Mouse (Mus musculus) common myeloid progenitor, adult 5-6 weeks (primary cell): Measurements from ENCODE around the gene Baiap2l2. TPM values are rescaled to one million over a fixed set of nuclear protein-coding genes. Genes with fewer than 3 reads are reported as not detected.

ENCODE experiments used
- ATAC-seq: replicated peaks from 2 replicates; pipeline ENCODE4 v1.8.0; 2016; ENCODE audit warnings: low read depth, mild to moderate bottlenecking, moderate TSS enrichment, inconsistent platforms; ENCODE audit not compliant: poor library complexity, severe bottlenecking
- total RNA-seq: library from RNA; stranded (forward); fragments of 200-1000, 187-1606 nt; gene quantifications from 2 replicates; pipeline ENCODE4 v1.2.3, GENCODE M21; 2017

Baiap2l2 gene
- total RNA-seq, 1 experiment from 2014 or later: not detected

DNA sequence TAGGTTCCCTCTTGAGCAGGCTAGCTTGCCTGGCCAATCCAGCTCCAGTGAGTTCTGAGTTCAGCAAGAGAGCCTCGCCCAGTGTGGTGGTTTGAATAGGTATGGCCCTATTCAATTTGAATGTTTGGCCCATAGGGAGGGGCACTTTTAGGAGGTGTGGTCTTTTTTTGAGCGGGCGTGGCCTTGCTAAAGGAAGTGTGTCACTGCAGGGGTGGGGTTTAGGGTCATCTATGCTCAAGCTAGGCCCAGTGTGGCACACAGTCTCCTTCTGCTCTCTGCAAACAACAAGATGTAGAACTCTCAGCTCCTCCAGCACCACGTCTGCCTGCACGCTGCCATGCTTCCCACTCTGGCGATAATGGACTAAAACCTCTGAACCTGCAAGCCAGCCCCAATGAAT lies 21.6 kb downstream of the Baiap2l2 start:
- ATAC-seq: no peak

DNA sequence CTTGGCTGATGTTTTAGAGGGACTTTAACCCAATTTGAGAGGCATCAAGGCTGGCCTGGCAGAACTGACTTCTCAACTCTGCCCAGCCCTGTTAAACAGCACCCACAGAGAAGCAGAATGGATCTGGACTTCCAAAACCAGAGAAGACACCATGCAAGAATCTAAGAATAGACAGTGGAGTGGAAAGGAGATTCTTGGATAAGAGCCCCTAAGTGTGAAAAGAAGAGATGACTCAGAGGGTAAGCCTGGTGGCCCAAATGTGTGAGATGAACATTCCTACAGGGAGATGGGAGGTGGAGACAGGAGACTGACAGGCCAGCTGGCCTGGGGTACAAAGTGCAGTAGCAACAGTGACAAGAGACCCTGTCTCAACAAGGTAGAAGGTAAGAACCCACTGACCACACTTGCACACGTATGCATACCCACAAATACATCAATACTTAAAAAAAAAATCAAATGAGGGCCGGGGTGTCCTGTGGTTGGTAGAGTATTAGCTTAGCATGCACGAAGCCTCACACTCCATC lies 22.5 kb downstream of the Baiap2l2 start:
- ATAC-seq: no peak

DNA sequence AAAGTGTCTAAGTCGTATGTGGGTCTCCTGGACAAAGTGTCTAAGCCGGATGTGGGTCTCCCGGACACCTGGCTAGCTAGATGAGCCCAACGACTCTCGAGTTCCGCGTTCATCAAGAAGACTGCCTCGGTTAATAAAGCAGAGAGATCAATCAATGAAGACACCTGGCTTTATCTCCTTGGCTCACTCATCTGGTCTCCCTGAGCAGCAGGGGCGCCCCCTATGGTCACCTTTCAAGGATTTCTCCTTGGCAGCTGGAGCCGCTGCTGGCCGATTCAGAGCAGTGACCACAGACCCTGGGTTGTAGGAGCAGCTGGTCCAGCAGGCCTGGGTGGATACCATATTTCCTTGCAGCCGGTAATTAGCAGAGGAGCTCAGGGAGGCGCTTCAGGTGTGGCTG lies 23.0 kb downstream of the Baiap2l2 start:
- ATAC-seq: 0 out of 2 replicates have a peak, but pooled peaks have one; percentile 11

DNA sequence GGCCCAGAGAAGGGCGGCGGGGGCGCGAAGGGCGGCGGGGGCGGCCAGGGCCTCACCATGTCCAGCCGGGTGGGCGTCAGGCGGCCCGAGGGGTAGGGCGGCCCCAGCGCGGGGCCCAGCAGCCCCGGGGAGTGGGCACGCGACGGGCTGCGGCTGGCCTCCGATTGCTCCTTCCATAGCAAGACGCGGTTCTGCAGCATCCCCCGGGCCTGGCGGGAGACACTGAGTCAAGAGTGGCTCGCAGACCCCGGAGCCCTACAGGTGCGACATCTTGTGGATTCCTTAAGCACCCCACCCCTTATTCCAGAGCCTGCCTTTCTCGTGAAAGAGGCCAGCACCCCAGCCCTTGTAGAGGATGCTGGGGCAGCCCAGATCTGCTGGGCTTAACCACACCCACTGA lies 23.6 kb downstream of the Baiap2l2 start:
- ATAC-seq: 0 out of 2 replicates have a peak, but pooled peaks have one; percentile 33

DNA sequence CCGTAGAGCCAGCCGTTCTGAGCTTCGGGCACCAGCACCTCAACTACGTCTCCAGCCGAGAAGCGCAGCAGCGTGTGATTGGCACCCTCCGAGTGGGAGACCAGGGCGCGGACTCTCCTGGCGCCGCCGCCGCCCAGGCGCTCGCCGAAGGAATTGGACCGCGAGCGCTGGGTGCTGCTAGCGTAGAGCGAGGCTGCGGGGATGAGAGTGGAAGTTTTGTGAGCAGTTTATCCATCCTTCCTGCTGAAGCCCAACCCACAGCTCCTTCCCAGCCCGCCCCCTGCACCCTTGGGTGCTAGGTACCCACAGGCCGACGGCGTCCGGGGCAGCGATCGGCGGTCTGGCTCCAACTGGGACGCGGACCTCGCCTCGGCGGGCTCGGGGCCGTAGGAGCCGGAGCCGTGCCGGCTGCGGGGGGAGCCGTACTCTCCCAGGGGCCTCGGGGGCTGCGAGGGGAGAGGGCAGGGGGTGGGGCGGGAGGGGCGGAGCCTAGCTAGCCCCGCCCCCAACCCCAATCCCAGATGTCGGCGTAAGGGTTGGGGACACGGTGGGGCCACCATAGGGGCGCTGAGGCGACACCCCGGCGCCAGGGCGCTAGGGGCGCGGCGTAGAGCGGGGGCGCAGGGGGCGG lies 24.1 kb downstream of the Baiap2l2 start:
- peak; percentile 62 for ATAC-seq

DNA sequence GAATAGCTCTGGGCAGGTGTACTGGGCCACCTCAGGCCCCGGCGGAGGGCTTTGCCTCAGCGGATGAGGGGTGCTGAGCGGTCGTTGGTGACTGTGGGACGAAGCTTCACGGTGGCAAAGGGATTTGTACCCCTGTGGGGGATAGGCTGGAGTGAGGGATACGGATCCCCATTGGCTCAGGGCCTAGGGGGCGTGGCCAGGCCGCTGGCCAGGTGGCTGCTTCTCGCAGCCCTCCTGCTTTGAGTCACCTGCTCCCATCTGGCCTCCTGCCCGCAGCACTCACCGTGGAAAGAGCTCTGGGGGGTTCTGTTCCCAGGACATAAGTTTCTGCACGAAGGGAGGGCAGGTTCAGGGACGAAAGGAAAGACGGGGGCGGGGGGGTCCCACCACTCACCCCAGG lies 26.8 kb downstream of the Baiap2l2 start:
- ATAC-seq: no peak

DNA sequence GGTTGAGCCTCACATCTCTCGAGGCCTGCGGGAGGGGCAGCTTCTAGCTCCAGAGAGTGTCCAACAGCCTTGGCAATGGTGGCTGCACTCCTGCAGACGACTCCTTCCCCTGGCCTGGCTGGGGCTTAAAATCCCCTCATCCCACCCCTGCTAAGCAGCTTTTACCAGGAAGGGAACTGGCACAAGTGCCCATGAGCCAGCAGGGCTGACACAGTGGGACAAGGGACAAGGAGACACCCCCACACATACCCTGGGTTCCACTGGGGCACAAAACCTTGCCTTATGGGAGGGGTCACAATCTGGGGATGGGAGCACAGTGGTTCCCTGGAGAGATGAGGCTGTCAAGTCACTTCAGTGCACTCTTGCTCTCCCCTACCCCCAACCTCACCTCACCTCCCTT lies 30.7 kb downstream of the Baiap2l2 start, which contains the start of gene Slc16a8:
Gene Slc16a8 (minus strand): TSS at position 101 of the 400 bp plus-strand sequence.
- no peak for ATAC-seq

DNA sequence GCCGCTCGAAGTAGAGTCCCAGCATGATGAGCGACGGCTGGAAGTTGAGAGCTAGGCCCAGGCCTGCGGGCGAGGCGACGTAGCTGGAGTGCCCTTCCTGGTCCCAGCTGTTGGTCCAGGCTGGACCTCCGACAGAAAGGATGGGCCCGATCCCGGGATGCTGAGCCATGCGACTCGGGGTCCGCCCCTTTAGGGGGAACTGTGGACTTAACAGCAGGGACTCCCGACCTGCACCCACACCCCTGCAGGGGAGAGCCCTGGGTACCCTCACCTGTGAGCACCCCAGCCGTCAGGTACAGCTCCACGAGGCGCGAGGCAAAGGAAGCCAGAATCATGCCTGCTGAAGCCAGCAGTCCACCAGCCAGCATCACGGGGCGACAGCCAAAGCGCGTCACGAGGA lies 32.8 kb downstream of the Baiap2l2 start:
- 0 out of 2 replicates have a peak, but pooled peaks have one; percentile 23 for ATAC-seq

DNA sequence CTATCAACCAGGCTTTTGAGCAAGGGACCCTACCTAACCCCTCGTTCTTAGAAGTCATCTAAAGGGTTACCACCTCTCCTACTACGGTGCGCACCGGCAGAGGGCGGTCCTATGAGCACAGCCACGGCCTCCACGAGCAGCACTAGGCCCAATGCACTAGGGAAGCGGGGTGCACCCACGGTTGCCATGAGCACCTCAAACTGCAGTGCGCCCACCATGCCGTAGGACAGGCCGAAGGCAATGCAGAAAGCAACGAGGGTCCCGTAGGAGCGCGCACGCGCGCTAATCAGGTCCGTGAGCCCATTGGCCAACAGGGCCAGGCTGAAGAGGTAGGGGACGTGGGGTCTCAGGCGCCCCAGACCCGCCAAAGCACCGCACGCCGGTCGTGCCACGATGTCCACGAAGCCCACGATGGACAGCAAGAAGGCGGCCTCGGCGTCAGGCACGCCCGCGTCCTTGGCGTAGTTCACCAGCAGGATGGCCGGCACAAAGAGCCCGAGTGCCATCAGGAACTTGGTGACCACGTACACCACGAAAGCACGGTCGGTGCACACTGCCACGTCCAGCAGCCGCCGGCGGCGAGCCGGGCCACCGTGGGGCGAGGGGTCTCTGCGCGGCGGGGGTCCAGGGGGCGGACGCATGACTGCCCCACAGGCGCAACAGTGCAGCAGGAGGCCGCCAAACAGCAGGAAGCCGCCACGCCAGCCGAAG lies 33.4 kb downstream of the Baiap2l2 start:
- ATAC-seq: no peak; the same call in 1 of the 2 replicates

DNA sequence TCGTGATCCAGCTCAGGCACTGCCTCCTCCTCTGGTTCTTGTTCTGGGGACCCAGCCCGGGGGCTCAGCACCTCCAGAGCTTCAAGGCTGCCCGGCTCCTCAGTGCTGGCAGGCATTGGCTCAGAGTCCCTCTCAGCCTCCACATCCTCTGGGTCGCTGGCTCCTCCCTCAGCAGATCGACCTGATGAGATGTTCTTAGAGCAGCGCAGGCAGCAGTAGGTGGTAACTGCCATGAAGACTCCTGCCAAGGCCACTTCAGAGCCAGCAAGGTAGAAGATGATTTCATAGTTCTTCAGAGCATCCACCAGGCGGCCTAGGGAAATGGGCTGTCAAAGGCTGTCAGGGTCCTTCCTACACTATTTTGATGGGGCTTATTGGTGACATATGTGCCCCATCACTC lies 34.2 kb downstream of the Baiap2l2 start:
- no peak for ATAC-seq

DNA sequence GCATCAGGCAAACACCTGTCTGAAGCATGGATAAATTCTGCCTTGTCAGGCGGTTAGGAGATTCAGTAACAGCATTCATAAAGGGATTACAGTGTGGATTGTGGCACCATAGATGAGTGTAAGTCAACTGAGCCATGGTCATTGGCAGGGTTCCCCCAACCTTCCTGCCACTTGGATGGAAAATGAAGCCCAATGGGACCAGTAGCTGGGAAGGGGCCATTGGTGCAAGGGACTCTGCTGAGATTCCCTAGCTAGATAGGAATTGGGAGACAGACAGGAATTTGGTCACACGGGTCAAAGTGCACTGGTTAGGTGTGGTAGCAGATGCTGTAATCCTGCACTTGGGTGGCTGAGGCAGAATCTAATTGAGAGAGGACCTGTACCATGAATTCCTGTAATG lies 35.1 kb downstream of the Baiap2l2 start:
- ATAC-seq: no peak

DNA sequence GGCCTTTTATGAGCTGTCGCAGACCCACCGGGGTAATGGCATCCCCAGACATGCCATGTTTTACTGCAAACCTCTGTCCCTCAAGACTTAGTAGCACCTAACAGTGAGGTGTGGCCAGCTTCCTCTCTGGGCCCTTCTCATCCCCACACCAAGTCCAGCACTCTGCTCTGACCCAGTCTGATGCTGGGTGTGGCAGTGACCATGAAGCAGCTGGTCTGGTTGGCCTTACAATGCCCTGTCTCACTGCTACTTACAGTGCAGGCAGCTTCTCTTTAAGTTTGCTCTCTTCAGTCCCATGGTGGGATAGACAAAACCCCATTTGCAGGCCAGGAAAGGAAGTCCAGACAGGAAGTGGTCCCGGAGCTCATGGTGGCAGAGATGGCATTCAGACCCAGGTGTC lies 40.0 kb downstream of the Baiap2l2 start:
- no peak for ATAC-seq

DNA sequence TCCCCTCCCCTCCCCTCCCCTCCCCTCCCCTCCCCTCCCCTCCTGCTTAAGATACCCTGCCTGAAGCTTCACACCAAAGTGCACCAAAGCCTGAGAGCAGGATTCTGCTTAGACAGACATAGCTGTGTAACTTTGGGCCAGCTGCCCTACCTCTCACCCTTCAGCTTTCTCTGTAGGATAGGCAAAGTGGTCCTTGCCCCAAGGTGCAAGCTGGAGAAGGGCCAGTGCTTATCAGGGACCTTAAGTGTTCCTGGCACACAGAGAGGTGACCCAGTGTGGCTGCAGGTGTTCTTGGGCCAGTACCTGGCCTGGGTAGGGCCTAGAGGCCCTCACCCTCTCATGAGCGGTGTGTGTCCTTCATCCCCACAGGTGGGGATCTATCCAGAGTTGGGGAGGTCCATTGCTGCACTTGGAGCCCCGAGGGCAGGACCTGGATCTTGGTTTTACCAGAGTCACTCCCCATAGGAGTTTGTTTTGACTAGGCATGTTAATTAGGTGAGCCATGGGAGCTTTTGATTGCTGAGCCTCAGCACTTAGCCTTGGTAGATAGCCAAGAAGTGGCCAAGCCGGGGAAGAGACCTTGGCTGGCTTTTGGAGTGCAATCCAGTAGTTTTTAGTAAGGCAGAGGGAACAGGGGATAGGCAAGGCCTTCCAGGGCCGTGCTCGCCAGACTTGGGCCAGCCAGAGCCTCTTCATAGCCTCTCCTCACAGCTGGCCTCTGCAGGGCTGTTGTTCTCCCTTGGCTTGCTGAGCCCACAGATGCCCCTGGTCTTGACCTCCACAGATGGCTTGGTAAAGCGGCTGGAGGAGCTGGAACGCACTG lies 41.1 kb downstream of the Baiap2l2 start:
- no peak for ATAC-seq

DNA sequence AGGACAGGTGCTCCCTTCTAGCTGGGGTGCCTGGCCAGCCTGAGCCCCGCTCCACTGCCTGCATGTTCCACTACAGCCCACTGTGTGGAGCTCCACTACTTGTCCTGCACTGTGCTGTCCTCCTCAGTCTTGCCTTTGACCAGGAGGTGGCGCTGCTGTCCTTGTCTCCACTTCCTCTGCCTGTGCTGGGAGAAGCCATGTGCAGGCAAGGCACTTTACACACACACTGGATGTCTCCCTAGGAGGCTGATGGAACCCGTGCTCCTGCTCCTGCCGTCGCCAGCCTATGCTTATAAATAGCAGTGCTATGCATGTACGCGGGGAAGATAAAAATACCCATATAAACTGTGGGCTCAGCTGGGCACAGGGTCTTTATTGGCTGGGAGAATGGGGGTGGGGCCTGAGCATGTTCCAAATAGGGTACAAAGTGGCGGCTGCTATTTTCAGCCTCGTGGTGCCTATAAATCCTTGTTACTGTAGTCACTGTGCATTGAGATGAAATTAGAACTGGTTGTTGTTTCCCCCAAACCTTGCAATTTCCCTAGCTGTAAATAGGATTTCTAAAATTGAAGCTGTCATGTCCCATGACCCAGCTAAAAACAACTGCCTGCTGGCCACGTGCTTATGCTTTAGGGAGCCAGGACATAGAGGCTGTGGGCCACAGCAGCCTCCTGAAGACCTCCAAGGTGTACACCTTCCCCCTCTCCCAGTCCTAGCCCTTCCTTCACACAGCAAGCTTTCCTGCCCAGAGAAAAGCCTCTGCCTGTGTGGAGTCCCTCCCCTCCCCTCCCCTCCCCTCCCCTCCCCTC lies 41.9 kb downstream of the Baiap2l2 start:
- ATAC-seq: peak; percentile 99

DNA sequence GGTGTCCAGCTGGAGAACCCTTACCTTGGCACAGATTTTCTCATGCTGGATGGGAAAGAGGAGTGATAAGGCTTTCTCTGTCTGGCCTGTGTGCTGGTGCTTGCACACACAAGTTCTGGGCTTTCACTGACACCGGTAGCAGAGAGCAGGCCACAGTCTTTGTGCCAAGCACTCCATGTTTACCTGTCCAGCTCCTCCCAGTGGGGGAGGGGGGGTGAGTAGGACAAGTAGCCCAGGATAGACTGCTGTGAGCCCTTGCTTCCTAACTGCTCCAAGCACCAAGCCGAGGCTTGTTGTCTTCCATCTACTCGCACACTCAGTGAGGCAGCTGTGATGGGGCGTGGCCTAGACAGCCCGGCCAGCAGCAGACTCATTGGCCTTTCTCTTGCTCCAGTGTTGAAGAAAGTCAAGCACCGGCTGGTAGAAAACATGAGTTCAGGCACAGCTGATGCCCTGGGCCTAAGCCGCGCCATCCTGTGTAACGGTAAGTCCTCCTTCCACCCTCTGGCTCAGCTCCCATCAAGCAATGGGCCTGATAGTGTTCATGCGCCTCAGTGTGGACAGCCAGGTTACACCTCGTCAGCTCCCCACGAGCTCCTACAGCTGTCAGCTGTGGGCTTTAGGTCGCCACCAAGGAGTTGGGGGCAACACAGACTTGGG lies 42.6 kb downstream of the Baiap2l2 start:
- 0 out of 2 replicates have a peak, but pooled peaks have one; percentile 2 for ATAC-seq

DNA sequence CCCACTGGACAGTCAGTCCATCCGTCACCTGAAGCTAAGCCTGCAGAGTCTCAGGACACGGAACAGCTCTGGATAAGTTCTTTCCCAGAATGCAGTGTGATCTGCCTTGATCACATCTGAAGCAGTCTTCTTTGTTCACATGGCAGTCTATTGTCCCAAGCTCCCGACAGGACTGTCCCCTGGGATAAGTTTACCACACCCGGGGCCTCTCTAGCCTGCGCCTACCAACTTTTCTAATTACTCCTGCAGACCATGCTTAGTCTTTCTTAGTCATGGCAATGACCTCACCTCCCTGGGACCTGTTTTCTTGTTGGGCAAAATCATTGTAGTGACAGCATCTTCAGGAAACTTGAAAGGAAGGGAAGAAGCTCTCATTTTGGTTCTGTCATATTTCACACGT lies 47.3 kb downstream of the Baiap2l2 start:
- ATAC-seq: no peak

DNA sequence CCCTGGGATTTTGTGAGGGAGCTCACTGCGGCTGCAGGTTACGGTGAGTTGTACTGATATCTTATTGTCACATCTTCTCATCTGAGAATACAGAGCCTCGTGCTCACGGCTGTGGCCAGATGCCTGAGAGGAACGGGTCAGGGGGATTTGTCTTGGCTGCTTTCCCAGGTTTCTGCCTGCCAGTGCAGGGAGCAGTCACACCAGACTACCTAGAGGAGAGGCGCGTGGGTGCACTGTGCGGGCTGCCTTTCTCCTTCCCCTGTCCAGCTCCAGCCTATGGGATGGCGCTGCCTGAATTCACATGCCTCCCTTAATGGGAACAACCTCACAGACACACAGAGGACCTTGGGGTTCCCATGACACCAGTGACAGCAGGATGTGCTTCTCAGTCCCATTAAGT lies 50.1 kb downstream of the Baiap2l2 start:
- no peak for ATAC-seq

DNA sequence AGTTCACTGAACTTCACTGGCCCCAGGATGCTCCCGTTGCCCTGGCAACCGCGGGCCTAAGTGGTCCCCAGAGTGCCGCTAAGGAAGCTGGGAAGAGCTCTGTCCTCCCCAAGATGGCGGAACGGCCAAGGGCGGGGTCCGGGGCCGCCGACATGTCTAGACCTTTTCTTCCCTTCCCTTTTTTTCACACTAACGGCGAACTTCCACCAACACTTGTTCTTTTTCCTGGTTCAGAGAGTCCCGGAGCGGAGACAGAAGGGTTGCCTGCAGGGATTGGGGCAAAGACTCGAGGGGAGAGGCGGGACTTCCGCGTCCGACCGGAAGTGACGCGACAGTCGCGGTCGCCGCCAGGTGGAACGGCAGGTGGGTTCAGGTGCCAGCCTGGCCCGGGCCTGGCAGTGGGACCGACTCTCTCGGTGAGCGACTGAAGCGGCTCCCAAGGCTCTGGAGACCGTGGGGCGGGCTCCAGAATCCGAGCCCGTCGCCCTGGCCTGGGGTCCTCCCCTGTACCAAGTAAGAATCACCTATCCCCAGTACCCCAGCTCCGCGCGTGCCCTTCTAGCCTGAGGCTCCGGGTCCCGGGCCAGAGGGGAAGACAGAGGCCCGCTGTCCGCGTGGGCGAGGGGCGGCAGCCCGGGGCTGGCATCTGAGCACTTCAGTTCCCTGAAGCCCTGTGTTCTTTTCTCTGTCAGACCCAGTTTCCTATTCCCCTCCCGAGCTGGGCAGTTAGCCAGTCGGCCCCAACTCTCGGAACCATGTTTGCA lies 56.1 kb downstream of the Baiap2l2 start, which contains the start of the genes Pick1 and Gm49486:
Gene Pick1 (plus strand): TSS at position 116 of the 764 bp plus-strand sequence.
Gene Gm49486 (plus strand): TSS at position 334 of the 764 bp plus-strand sequence.
- peak; percentile 88 for ATAC-seq
